Mouse (Mus musculus) forebrain, embryonic 14.5 days (tissue): ENCODE data around the gene Marc1. TPM values are rescaled to one million over a fixed set of nuclear protein-coding genes. Genes with fewer than 3 reads are reported as not detected.

Source experiments
- ATAC-seq: fragments of 200-750 bp; cut with Nextera tagmentation; 2 replicates; pipeline ENCODE4 v1.8.0; 2017; ENCODE audit warnings: mild to moderate bottlenecking, moderate library complexity
- DNase-seq: peaks from one replicate; pipeline ENCODE4 v3.0.0-alpha.2; 2015; ENCODE audit warnings: low spot score
- H3K27ac ChIP-seq: fragments of 300-500 bp; sonication (generic); 2 replicates; pipeline ENCODE4 v1.5.1; 2014; ENCODE audit warnings: low read depth, mild to moderate bottlenecking, control low read depth, low read length, moderate library complexity
- H3K27me3 ChIP-seq: fragments of 300-500 bp; sonication (generic); replicated peaks from 2 replicates; pipeline ENCODE4 v1.6.1; 2014; ENCODE audit warnings: low read length, control low read depth, mixed read lengths; ENCODE audit not compliant: control insufficient read depth, insufficient read depth
- H3K36me3 ChIP-seq: fragments of 300-500 bp; sonication (generic); 2 replicates; pipeline ENCODE4 v1.6.1; 2014; ENCODE audit warnings: low read length, control low read depth; ENCODE audit not compliant: control insufficient read depth, insufficient read depth
- H3K4me1 ChIP-seq: fragments of 300-500 bp; sonication (generic); 2 replicates; pipeline ENCODE4 v1.6.1; 2014; ENCODE audit warnings: antibody characterized with exemption, low read length, control low read depth; ENCODE audit not compliant: control insufficient read depth, insufficient read depth
- H3K4me2 ChIP-seq: fragments of 300-500 bp; sonication (generic); 2 replicates; pipeline ENCODE4 v1.6.1; 2014; ENCODE audit warnings: mild to moderate bottlenecking, control low read depth, low read length
- H3K4me3 ChIP-seq: fragments of 300-500 bp; sonication (generic); 2 replicates; pipeline ENCODE4 v1.5.1; 2014; ENCODE audit warnings: low read depth, low read length, control low read depth
- H3K9ac ChIP-seq: fragments of 300-500 bp; sonication (generic); 2 replicates; pipeline ENCODE4 v1.6.1; 2014; ENCODE audit warnings: mild to moderate bottlenecking, low read length, control low read depth, moderate library complexity
- H3K9me3 ChIP-seq: fragments of 300-500 bp; sonication (generic); replicated peaks from 2 replicates; pipeline ENCODE4 v1.6.1; 2016; ENCODE audit warnings: low read length, control low read depth, mixed read lengths; ENCODE audit not compliant: control insufficient read depth
- WGBS: fragments of 180-500 bp; shearing (Covaris S2); extraction: QIAGEN DNeasy Blood & Tissue Kit; methylation state at CpG from one replicate; pipeline ENCODE4 v1.1.7; 2014; 5-methylcytosine and 5-hydroxymethylcytosine counted together
- microRNA counts: library from miRNA; unstranded; fragments of <30 nt; microRNA quantifications from one replicate; lab custom pipeline; 2016
- microRNA-seq: library from miRNA; unstranded; fragments of <30 nt; microRNA quantifications from one replicate; pipeline ENCODE4, GENCODE M21; 2016
- polyA plus RNA-seq: library from polyadenylated mRNA; unstranded; fragments of >200 nt; fragmentation: Nextera tagmentation; extraction: Ambion mirVana; gene quantifications from 2 replicates; pipeline ENCODE4 v1.2.1, GENCODE M21; 2014

Gene Marc1
- polyA plus RNA-seq, 1 experiment from 2014 or later: not detected

DNA sequence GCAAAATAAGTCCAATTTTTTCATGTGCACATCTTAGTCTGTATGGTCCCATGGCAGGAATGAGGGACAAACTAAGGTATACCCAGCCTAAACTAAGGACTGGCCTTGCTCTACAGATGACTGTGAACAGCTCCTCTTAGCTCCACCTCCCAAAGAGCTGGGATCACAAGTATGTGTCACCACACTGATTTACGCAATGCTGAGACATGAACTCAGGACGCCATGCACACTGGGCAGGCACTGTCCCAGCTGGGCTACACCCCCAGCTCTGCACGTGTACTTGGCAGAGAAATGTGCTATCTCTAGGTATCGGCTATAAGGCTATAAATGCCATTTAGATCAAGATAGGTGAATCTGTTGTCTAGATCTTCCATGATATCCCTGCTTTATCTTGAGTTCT is 49.1 kb downstream of the Marc1 start:
- no peak overlapping the region for H3K4me3 ChIP-seq
- no peak overlapping the region for H3K4me2 ChIP-seq
- H3K4me1 ChIP-seq: no peaks in the 10 kb centered on the region
- no peaks in the 10 kb centered on the region for H3K27me3 ChIP-seq
- no peak overlapping the region for H3K27ac ChIP-seq
- ATAC-seq (no peak), DNase-seq (no peak)
- no peaks in the 10 kb centered on the region for H3K36me3 ChIP-seq
- no peak overlapping the region for H3K9ac ChIP-seq
- H3K9me3 ChIP-seq: no peaks in the 10 kb centered on the region
- WGBS: 80% methylated on average over 4 of the region's 4 CpGs

DNA sequence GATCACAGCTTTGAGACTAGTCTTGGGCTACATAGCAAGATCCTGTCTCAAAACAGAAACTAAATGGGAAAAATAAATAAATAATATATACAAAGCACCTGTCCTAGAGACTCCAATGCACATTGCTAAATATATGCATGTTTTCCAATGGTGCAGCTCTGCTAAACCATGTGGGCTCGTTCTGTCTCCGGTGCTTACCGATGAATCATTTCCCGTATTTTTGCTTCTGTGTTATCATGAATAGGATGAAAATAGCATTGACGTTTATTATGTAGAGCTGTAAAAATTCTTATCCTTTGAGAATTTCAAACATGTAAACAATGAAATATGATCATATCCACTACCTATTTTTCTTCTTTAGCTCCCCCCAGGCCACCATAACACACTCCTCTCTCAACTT is 58.4 kb downstream of the Marc1 start:
- Histone ChIP-seq H3K36me3 (no peaks in the 10 kb centered on the region), H3K4me2 (no peak overlapping the region), H3K4me3 (no peak overlapping the region), H3K27ac (no peak overlapping the region), H3K9me3 (no peaks in the 10 kb centered on the region), H3K27me3 (no peaks in the 10 kb centered on the region), H3K4me1 (no peaks in the 10 kb centered on the region), H3K9ac (no peak overlapping the region)
- no peak for DNase-seq
- ATAC-seq: no peak
- WGBS: 91% methylated on average over 5 of the region's 5 CpGs

DNA sequence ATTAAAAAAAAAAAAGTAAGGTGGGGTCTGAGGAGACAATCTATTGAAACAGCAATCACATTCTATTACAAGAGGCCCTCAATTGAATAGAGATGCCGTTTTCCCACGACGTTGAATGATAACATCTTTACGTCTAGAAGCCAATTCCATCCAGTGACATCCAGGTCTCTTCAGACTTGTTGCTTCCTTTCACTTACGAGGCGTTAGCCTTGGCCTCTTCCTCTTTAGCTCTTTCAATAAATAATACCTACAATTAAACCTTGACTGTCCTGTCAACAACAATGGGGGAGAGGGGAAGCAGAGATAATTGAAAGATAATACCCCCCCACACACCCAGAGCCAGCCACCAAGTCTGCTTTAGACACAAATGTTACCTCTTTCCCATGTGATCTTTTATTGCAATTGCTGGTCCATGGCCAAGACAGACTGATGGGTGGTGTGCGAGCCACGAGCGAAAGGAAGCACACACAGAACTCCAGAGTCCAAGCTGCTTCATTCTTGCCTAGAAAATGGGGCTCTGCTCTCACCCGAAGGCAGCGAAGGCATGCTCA is 60.9 kb downstream of the Marc1 start:
- no peak overlapping the region for H3K27ac ChIP-seq
- H3K9ac ChIP-seq: no peak overlapping the region
- H3K36me3 ChIP-seq: no peaks in the 10 kb centered on the region
- no peak for ATAC-seq
- no peaks in the 10 kb centered on the region for H3K4me1 ChIP-seq
- H3K9me3 ChIP-seq: no peaks in the 10 kb centered on the region
- no peaks in the 10 kb centered on the region for H3K27me3 ChIP-seq
- no peak for DNase-seq
- WGBS: 85% methylated on average over 11 of the region's 11 CpGs
- no peak overlapping the region for H3K4me3 ChIP-seq
- no peak overlapping the region for H3K4me2 ChIP-seq

DNA sequence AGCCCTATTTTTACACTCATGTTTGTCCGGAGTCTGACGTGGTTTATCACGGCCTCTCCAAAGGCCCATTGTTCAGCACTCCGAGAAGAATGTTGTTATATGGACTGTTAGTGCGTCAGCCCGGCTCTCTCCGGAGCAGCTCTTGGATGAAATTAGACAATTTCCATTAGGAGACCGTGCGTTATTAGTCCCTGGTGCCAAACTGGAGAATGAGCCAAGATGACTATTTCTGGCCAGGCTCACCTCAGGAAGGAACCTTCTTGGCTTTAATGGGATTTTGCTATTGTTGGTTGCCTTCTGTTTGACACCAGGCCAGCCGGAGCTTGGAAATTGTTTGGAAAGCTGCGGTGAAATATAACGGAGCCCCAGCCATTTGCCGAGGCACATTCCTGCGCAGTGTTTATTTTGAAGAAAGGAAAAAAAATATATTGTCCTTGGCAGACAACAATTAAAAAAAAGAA is 62.4 kb downstream of the Marc1 start:
- DNase-seq (no peak), ATAC-seq (no peak)
- no peaks in the 10 kb centered on the region for H3K36me3 ChIP-seq
- no peak overlapping the region for H3K27ac ChIP-seq
- no peak overlapping the region for H3K4me3 ChIP-seq
- no peaks in the 10 kb centered on the region for H3K4me1 ChIP-seq
- no peak overlapping the region for H3K9ac ChIP-seq
- no peaks in the 10 kb centered on the region for H3K9me3 ChIP-seq
- WGBS: 53% methylated on average over 14 of the region's 14 CpGs
- H3K4me2 ChIP-seq: no peak overlapping the region
- H3K27me3 ChIP-seq: no peaks in the 10 kb centered on the region

DNA sequence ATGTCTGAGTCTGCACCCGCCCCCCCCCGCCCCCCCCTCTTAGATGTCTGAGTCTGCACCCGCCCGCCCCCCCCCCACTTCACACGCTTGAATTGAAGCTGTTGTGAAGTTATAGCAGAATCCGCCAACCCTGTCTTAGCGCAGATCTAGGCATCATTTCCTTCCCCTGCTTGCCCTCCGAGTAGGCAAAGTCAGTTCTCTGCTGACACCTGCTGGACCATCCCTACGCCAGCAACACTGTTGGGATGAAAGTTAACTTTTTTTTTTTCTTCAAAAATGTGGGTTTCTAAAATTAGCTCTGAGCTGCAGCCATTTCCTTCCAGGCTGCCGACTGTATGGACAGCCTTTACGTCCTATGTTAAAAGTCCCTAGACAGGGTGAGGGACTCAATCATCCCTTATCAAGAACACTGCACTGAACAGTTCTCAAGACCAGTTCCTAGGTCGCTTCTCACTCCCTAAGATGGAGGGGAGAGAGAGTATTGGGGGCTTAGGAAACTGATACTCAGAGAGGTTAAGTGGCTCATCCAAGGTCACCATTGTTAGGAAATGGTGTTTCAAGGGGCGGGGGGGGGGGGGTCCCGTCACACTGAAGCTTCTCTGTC is 73.1 kb downstream of the Marc1 start:
- Histone ChIP-seq H3K27ac (no peak overlapping the region), H3K9ac (no peak overlapping the region), H3K4me2 (no peak overlapping the region), H3K4me1 (0 out of 2 replicates have a peak, but pooled peaks cover under 1% of the 10 kb centered on the region), H3K4me3 (no peak overlapping the region), H3K36me3 (no peaks in the 10 kb centered on the region), H3K27me3 (peaks cover 57% of the 10 kb centered on the region), H3K9me3 (no peaks in the 10 kb centered on the region)
- 5% methylated on average over 14 of the region's 14 CpGs for WGBS
- DNase-seq: peak; percentile 82
- ATAC-seq: peak; percentile 59; the same call in 1 of the 2 replicates

DNA sequence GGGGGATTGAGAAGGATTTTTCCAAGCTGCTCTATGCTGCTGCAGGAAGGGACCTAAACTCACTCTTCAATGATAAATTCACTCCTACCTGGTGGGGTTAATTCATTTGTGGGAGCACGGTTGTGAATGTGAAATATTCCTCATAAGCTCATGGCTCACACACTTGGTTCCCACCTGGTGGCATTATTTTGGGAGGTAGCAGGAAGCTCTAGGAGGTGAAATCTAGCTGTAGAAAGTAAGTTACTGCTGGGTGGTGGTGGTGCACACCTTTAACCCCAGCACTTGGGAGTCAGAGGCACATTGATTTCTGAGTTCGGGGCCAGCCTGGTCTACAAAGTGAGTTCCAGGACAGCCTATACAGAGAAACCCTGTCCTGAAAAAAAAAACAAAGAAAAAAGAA is 73.9 kb downstream of the Marc1 start:
- Histone ChIP-seq H3K27ac (no peak overlapping the region), H3K36me3 (no peaks in the 10 kb centered on the region), H3K9me3 (no peaks in the 10 kb centered on the region), H3K4me1 (peaks cover 4% of the 10 kb centered on the region; the same call in 1 of the 2 replicates), H3K27me3 (peaks cover 63% of the 10 kb centered on the region), H3K4me3 (no peak overlapping the region), H3K9ac (no peak overlapping the region), H3K4me2 (no peak overlapping the region)
- no peak for ATAC-seq
- 31% methylated on average over 2 of the region's 2 CpGs for WGBS
- no peak for DNase-seq

MicroRNAs encoded within 50 kb of the gene (microRNA counts, 519-probe panel; counts per million panel counts)
- microRNA mmu-miR-1981 (lab: Ali Mortazavi, UCI): 3,580 counts per million, percentile 34 among the panel's probes with 10 or more counts

Small RNA genes lying within 50 kb of the gene (microRNA-seq; reads per million reads assigned to microRNA genes)
- 44.7 reads per million, percentile 48 among the genes with 10 or more reads in this experiment for gene Mir1981

Other genes with a start within 250 kb of the Marc1 start
- 0.99 and 1.4 TPM in 2 replicates for gene Hlx, start 78.7 kb downstream of the Marc1 start, polyA plus RNA-seq
- gene Marc2, start 35.1 kb upstream of the Marc1 start, polyA plus RNA-seq: 120 and 132 TPM in 2 replicates
- 0.90 and 1.3 TPM in 2 replicates for gene C130074G19Rik, start 71.9 kb upstream of the Marc1 start, polyA plus RNA-seq
- gene Mark1, start 188.3 kb upstream of the Marc1 start, polyA plus RNA-seq: 12.1 and 12.9 TPM in 2 replicates